Mouse (Mus musculus): ENCODE results near the gene Dnase1l1. TPM values are rescaled to one million over a fixed set of nuclear protein-coding genes. Genes with fewer than 3 reads are reported as not detected.
A peak's percentile ranks its signal among the peaks of the same experiment; 100 is the strongest.

Dnase1l1 gene
- polyA plus RNA-seq, 1 experiment from 2014 or later: 5.8 TPM

DNA sequence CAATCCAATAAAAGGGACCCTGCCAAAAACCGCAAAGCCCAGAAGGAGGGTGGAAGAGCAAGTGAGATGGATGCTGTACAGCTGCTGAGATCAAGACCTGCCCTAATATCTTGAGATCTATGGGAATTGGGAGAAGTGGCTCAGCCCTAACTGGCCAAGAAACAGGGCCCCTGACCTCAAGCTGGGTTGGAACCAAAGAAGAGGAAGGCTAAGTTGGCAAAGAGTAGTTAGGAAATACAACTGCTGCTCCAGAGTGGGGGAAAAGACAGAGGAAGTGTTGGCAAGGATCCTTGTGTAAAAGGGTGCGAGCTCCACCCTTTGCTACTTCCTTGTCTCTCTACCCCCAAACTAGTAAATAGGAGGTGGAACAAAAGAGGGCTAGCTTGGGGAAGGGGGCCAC is 38.7 kb downstream of the Dnase1l1 start:
- WGBS: 91% methylated on average over 2 of the region's 2 CpGs
- H3K4me3 ChIP-seq (ENCODE audit: low read depth, low read length): peak overlapping the region; percentile 60; the same call in 1 of the 2 replicates
- peaks cover 8% of the 10 kb centered on the region; the same call in 1 of the 2 replicates for H3K36me3 ChIP-seq (ENCODE audit: control insufficient read depth, insufficient read depth, low read length)

GRCm38 (mm10) chrX:74240332-74240731 is 41.8 kb downstream of the Dnase1l1 start:
- Histone ChIP-seq H3K36me3 (ENCODE audit: control insufficient read depth, insufficient read depth, low read length) (peaks cover 8% of the 10 kb centered on the region; the same call in 1 of the 2 replicates), H3K4me3 (ENCODE audit: low read depth, low read length) (no peak overlapping the region), H3K4me1 (ENCODE audit: control insufficient read depth, insufficient read depth, low read length) (no peaks in the 10 kb centered on the region), H3K9ac (ENCODE audit: low read length) (no peak overlapping the region), H3K27me3 (ENCODE audit: control insufficient read depth, insufficient read depth, low read length) (no peaks in the 10 kb centered on the region), H3K27ac (replicated peaks; ENCODE audit: low read depth, low read length) (no peak overlapping the region), H3K4me2 (ENCODE audit: low read depth, severe bottlenecking) (no peak overlapping the region), H3K9me3 (ENCODE audit: control insufficient read depth, low read length) (no peaks in the 10 kb centered on the region)
- ATAC-seq (ENCODE audit: insufficient number of reproducible peaks, low FRiP score, low TSS enrichment, low read depth): no peak
- no peak for DNase-seq (ENCODE audit: low spot score)
- WGBS: 89% methylated on average over 4 of the region's 4 CpGs

More for the DNA sequence above, 38.7 kb downstream of the Dnase1l1 start:
- Histone ChIP-seq H3K9me3 (ENCODE audit: control insufficient read depth, low read length) (no peaks in the 10 kb centered on the region), H3K27me3 (ENCODE audit: control insufficient read depth, insufficient read depth, low read length) (no peaks in the 10 kb centered on the region), H3K4me1 (ENCODE audit: control insufficient read depth, insufficient read depth, low read length) (no peaks in the 10 kb centered on the region), H3K9ac (ENCODE audit: low read length) (no peak overlapping the region), H3K27ac (replicated peaks; ENCODE audit: low read depth, low read length) (no peak overlapping the region), H3K4me2 (ENCODE audit: low read depth, severe bottlenecking) (peak overlapping the region; percentile 60; the same call in 1 of the 2 replicates)
- DNase-seq (ENCODE audit: low spot score) (no peak), ATAC-seq (ENCODE audit: insufficient number of reproducible peaks, low FRiP score, low TSS enrichment, low read depth) (no peak)

DNA sequence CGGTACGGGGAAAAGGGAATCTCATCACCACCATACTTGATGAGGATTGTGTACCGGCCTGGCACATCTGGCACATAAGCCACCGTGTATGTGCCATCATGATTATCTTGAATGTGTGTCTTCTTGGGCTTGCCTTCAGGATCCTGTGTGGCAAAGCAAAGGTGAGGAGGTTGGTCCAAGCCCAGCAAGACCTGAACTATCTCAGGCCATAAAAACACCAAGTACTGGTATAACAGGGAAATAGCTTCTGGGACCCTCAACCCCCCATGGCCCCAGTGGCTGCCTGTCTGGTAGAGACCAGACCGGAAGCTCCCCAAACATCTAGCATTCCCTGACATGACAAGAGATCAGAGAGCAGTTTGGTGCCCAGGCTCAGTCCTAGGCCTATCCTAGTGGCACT is 48.9 kb downstream of the Dnase1l1 start:
- Histone ChIP-seq H3K4me1 (ENCODE audit: control insufficient read depth, insufficient read depth, low read length) (no peaks in the 10 kb centered on the region), H3K9me3 (ENCODE audit: control insufficient read depth, low read length) (no peaks in the 10 kb centered on the region), H3K36me3 (ENCODE audit: control insufficient read depth, insufficient read depth, low read length) (peaks cover 2% of the 10 kb centered on the region; the same call in 1 of the 2 replicates), H3K4me3 (ENCODE audit: low read depth, low read length) (no peak overlapping the region), H3K27me3 (ENCODE audit: control insufficient read depth, insufficient read depth, low read length) (no peaks in the 10 kb centered on the region), H3K27ac (replicated peaks; ENCODE audit: low read depth, low read length) (no peak overlapping the region), H3K4me2 (ENCODE audit: low read depth, severe bottlenecking) (no peak overlapping the region), H3K9ac (ENCODE audit: low read length) (no peak overlapping the region)
- 99% methylated on average over 5 of the region's 5 CpGs for WGBS
- ATAC-seq (ENCODE audit: insufficient number of reproducible peaks, low FRiP score, low TSS enrichment, low read depth) (no peak), DNase-seq (ENCODE audit: low spot score) (no peak)

DNA sequence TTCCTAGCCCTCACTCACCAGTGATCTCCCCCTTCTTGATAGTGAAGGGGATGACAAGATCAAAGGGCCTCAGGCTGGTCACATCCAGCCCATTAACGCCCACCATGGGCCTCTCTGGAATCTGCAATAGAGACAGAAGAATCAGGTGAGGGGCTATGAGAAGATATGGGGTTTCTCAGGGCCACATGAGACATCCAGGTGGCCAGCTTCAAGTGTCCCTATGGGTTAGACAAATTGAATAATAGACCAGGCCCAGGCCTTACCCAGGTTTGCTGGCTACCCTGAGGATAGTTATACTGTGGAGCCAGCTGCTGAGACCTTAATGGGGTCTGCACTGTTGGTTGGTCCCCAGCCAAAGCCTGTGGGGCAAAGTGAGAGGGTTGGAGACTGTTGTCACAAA is 52.1 kb downstream of the Dnase1l1 start:
- no peak for DNase-seq (ENCODE audit: low spot score)
- H3K36me3 ChIP-seq (ENCODE audit: control insufficient read depth, insufficient read depth, low read length): peaks cover 7% of the 10 kb centered on the region; the same call in 1 of the 2 replicates
- no peak overlapping the region for H3K4me3 ChIP-seq (ENCODE audit: low read depth, low read length)
- WGBS: 60% methylated on average over 1 of the region's 1 CpGs
- H3K9ac ChIP-seq (ENCODE audit: low read length): no peak overlapping the region
- no peak overlapping the region for H3K27ac ChIP-seq (replicated peaks; ENCODE audit: low read depth, low read length)
- no peak overlapping the region for H3K4me2 ChIP-seq (ENCODE audit: low read depth, severe bottlenecking)
- H3K4me1 ChIP-seq (ENCODE audit: control insufficient read depth, insufficient read depth, low read length): no peaks in the 10 kb centered on the region
- H3K9me3 ChIP-seq (ENCODE audit: control insufficient read depth, low read length): no peaks in the 10 kb centered on the region
- no peak for ATAC-seq (ENCODE audit: insufficient number of reproducible peaks, low FRiP score, low TSS enrichment, low read depth)
- no peaks in the 10 kb centered on the region for H3K27me3 ChIP-seq (ENCODE audit: control insufficient read depth, insufficient read depth, low read length)

Small RNA genes within 50 kb of the gene (microRNA-seq; reads per million reads assigned to microRNA genes)
- gene Mir7091 (not detected), gene Mir7092 (0.92 reads per million)

Other genes with a start within 250 kb of the Dnase1l1 start
- not detected in 2 replicates for gene Opn1mw, start 154.9 kb downstream of the Dnase1l1 start, polyA plus RNA-seq (2014; fragmentation: Nextera tagmentation; extraction: Ambion mirVana)
- gene Mecp2, start 147.0 kb downstream of the Dnase1l1 start, polyA plus RNA-seq (2014; fragmentation: Nextera tagmentation; extraction: Ambion mirVana): 12.0 and 13.1 TPM in 2 replicates
- not detected in 2 replicates for gene Tex28, start 114.5 kb downstream of the Dnase1l1 start, polyA plus RNA-seq (2014; fragmentation: Nextera tagmentation; extraction: Ambion mirVana)
- gene Tktl1, start 105.1 kb downstream of the Dnase1l1 start, polyA plus RNA-seq (2014; fragmentation: Nextera tagmentation; extraction: Ambion mirVana): not detected in 2 replicates
- gene Flna, start 32.5 kb downstream of the Dnase1l1 start, polyA plus RNA-seq (2014; fragmentation: Nextera tagmentation; extraction: Ambion mirVana): 281 and 303 TPM in 2 replicates
- gene Emd, start 27.6 kb downstream of the Dnase1l1 start, polyA plus RNA-seq (2014; fragmentation: Nextera tagmentation; extraction: Ambion mirVana): 34.9 and 38.2 TPM in 2 replicates
- gene Rpl10, start 11.5 kb downstream of the Dnase1l1 start, polyA plus RNA-seq (2014; fragmentation: Nextera tagmentation; extraction: Ambion mirVana): 867 and 882 TPM in 2 replicates
- gene Taz, start 425 bp downstream of the Dnase1l1 start, polyA plus RNA-seq (2014; fragmentation: Nextera tagmentation; extraction: Ambion mirVana): 63.1 and 72.0 TPM in 2 replicates
- 81.1 and 84.3 TPM in 2 replicates for gene Atp6ap1, start 14.8 kb upstream of the Dnase1l1 start, polyA plus RNA-seq (2014; fragmentation: Nextera tagmentation; extraction: Ambion mirVana)
- 176 and 207 TPM in 2 replicates for gene Gdi1, start 22.7 kb upstream of the Dnase1l1 start, polyA plus RNA-seq (2014; fragmentation: Nextera tagmentation; extraction: Ambion mirVana)
- 65.8 and 67.8 TPM in 2 replicates for gene Fam50a, start 30.7 kb upstream of the Dnase1l1 start, polyA plus RNA-seq (2014; fragmentation: Nextera tagmentation; extraction: Ambion mirVana)
- 10.5 and 12.9 TPM in 2 replicates for gene Plxna3, start 46.7 kb upstream of the Dnase1l1 start, polyA plus RNA-seq (2014; fragmentation: Nextera tagmentation; extraction: Ambion mirVana)
- gene Lage3, start 71.3 kb upstream of the Dnase1l1 start, polyA plus RNA-seq (2014; fragmentation: Nextera tagmentation; extraction: Ambion mirVana): 121 and 122 TPM in 2 replicates
- gene Ubl4a, start 90.9 kb upstream of the Dnase1l1 start, polyA plus RNA-seq (2014; fragmentation: Nextera tagmentation; extraction: Ambion mirVana): 54.6 and 56.7 TPM in 2 replicates
- gene Slc10a3, start 91.0 kb upstream of the Dnase1l1 start, polyA plus RNA-seq (2014; fragmentation: Nextera tagmentation; extraction: Ambion mirVana): 10.8 and 15.2 TPM in 2 replicates
- 26.0 and 29.4 TPM in 2 replicates for gene Fam3a, start 110.9 kb upstream of the Dnase1l1 start, polyA plus RNA-seq (2014; fragmentation: Nextera tagmentation; extraction: Ambion mirVana)
- gene Ikbkg, start 111.0 kb upstream of the Dnase1l1 start, polyA plus RNA-seq (2014; fragmentation: Nextera tagmentation; extraction: Ambion mirVana): 19.1 and 23.7 TPM in 2 replicates
- 49.1 and 57.9 TPM in 2 replicates for gene G6pdx, start 146.9 kb upstream of the Dnase1l1 start, polyA plus RNA-seq (2014; fragmentation: Nextera tagmentation; extraction: Ambion mirVana)
- 0.43 TPM in 1 of 2 replicates, not detected in the other for gene Gm6880, start 199.1 kb upstream of the Dnase1l1 start, polyA plus RNA-seq (2014; fragmentation: Nextera tagmentation; extraction: Ambion mirVana)